In the genomic region with DNA sequence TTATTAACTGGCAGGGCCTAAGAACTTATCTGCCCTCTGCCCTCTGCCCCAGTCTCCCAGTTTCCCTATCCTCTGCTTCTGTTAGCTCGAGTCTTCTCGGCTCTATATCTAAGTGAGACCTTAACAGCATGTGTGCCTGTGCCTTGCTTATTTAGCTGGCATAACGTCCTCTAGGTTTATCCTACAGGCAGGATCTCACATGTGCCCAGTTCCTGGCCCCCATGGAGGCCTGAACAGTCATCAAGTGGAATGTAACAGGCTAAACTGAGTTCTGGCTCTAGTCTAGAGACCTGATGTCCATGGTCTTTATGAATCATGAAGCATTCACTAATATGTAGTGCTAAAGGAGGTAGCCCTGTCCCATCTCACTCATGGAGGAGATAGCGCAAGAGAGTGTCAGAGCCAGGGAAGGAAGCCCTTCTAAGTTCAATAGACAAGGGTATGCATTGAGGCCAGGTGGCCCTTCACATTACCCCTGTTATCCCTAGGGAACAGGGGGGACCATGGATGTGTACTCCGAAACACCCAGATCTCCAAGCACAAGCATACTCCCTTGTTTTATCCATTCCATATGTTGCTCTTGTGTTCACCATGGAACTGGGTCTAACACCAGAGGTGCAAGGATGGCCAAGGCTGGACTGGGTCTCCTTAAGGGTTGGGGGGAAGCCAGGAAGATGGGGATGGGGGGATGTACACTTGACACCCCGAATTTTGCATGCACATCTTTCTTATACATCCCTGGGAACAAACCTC, we compare ENCODE assay signal across 30 mouse cellular contexts. TPM values are rescaled to one million over a fixed set of nuclear protein-coding genes. Genes with fewer than 3 reads are reported as not detected.
A peak's percentile ranks its signal among the peaks of the same experiment; 100 is the strongest.
DNase-seq lines count a peak whose midpoint lies in the region; ATAC-seq and TF ChIP-seq lines count a peak whose summit lies in the region.
"Had no signal": no experiment of that assay in that cellular context is flagged by ENCODE, and none has a peak within 500 bp of the region (broad histone marks: within the 10 kb centered on the region; RNA-seq: fewer than 3 reads in every experiment).

No protein-coding gene starts in this region.

- TF ChIP-seq POLR2A in myocyte (IDR thresholded peaks at IDR 0.05; ENCODE audit: insufficient read length, low read depth) = peak; percentile 11

- H3K4me1 ChIP-seq in heart, embryonic 13.5 days = peaks cover 56% of the 10 kb centered on the region
- H3K4me1 ChIP-seq in heart, embryonic 10.5 days = peaks cover 53% of the 10 kb centered on the region
- no peaks in the 10 kb centered on the region for H3K4me1 ChIP-seq in heart, postnatal 0 days (ENCODE audit: control insufficient read depth, insufficient read depth)

- H3K4me3 ChIP-seq in heart, embryonic 13.5 days = no peak overlapping the region
- no peak overlapping the region for H3K4me3 ChIP-seq in heart, embryonic 10.5 days
- no peak overlapping the region for H3K4me3 ChIP-seq in heart, postnatal 0 days (ENCODE audit: low read depth, low read length)
- H3K4me3 ChIP-seq in myocyte = no peak overlapping the region
- H3K4me3 ChIP-seq: embryonic facial prominence, embryonic 13.5 days; erythroblast, embryonic 14.5 days; forebrain, embryonic 12.5 days; hindbrain, embryonic 12.5 days; hindbrain, embryonic 15.5 days had no signal

- no peak overlapping the region for H3K9ac ChIP-seq in heart, embryonic 13.5 days
- no peak overlapping the region for H3K9ac ChIP-seq in heart, postnatal 0 days (replicated peaks; ENCODE audit: low read depth, low read length)
- H3K9ac ChIP-seq: embryonic facial prominence, embryonic 13.5 days; forebrain, embryonic 12.5 days; hindbrain, embryonic 12.5 days; hindbrain, embryonic 15.5 days had no signal

- H3K27ac ChIP-seq in heart, embryonic 13.5 days (replicated peaks) = peak overlapping the region; percentile 1; the same call in 1 of the 2 replicates
- H3K27ac ChIP-seq in heart, embryonic 10.5 days = no peak overlapping the region
- H3K27ac ChIP-seq in heart, postnatal 0 days (ENCODE audit: low read depth) = peak overlapping the region; percentile 54
- H3K27ac ChIP-seq: embryonic facial prominence, embryonic 13.5 days; forebrain, embryonic 12.5 days; hindbrain, embryonic 12.5 days; hindbrain, embryonic 15.5 days had no signal

- peak; percentile 82; the same call in 1 of the 2 replicates for TF ChIP-seq EP300 in heart, postnatal 0 days (IDR thresholded peaks at IDR 0.05; ENCODE audit: low read depth)

- no peak overlapping the region for H3ac ChIP-seq in myocyte (ENCODE audit: control insufficient read depth, insufficient read length)

- DNase-seq in heart, adult 18-20 months = peak; percentile 22 to 23
- no peak for DNase-seq in heart, adult 8-10 months (ENCODE audit: low spot score)
- no peak for DNase-seq in heart, embryonic 10.5 days (ENCODE audit: low spot score)
- DNase-seq in heart, postnatal 0 days (ENCODE audit: low spot score) = peak; percentile 5
- DNase-seq: adrenal gland, adult 2 months; adrenal gland, postnatal 14 days; B cell, adult 2 months; cerebellum, adult 11 months; cerebellum, adult 2 months; cerebellum, adult 9-11 months; cerebellum, postnatal 25 days; gastrocnemius, postnatal 10 days; gastrocnemius, postnatal 36 days; kidney, adult 2 months had no signal

- TF ChIP-seq CTCF in heart, postnatal 0 days (IDR thresholded peaks at IDR 0.05; ENCODE audit: low read depth) = no peak

- no peak for ATAC-seq in heart, embryonic 13.5 days (ENCODE audit: extremely low read depth, insufficient number of reproducible peaks, low FRiP score, low TSS enrichment)
- ATAC-seq in heart, postnatal 0 days (ENCODE audit: insufficient read depth, low read depth) = peak; percentile 0; the same call in 1 of the 2 replicates
- no peak for ATAC-seq in activated CD4-positive, CD25-positive, alpha-beta regulatory T cell, adult 4 months
- ATAC-seq: forebrain, embryonic 16.5 days; intestine, postnatal 0 days; Patski had no signal

- H3K27me3 ChIP-seq in heart, embryonic 13.5 days (replicated peaks) = no peaks in the 10 kb centered on the region
- H3K27me3 ChIP-seq in heart, embryonic 10.5 days (ENCODE audit: insufficient read depth, poor library complexity, severe bottlenecking) = no peaks in the 10 kb centered on the region
- no peaks in the 10 kb centered on the region for H3K27me3 ChIP-seq in heart, postnatal 0 days (ENCODE audit: control insufficient read depth, insufficient read depth, low read length)
- no peaks in the 10 kb centered on the region for H3K27me3 ChIP-seq in myocyte (ENCODE audit: control insufficient read depth, insufficient read depth, insufficient read length)
- H3K27me3 ChIP-seq: embryonic facial prominence, embryonic 13.5 days; forebrain, embryonic 12.5 days; hindbrain, embryonic 12.5 days; hindbrain, embryonic 15.5 days; Patski had no signal

- WGBS in heart, embryonic 13.5 days = 66% methylated on average over 6 of the region's 6 CpGs
- WGBS in heart, embryonic 10.5 days = 73% methylated on average over 6 of the region's 6 CpGs
- WGBS in heart, postnatal 0 days = 51% methylated on average over 6 of the region's 6 CpGs

- H3K4me2 ChIP-seq in heart, embryonic 13.5 days = no peak overlapping the region
- no peak overlapping the region for H3K4me2 ChIP-seq in heart, postnatal 0 days (ENCODE audit: low read depth, low read length)
- H3K4me2 ChIP-seq in myocyte (ENCODE audit: low read depth) = no peak overlapping the region
- H3K4me2 ChIP-seq: embryonic facial prominence, embryonic 13.5 days; forebrain, embryonic 12.5 days; hindbrain, embryonic 12.5 days; hindbrain, embryonic 15.5 days had no signal

- peaks cover 37% of the 10 kb centered on the region for H3K36me3 ChIP-seq in heart, embryonic 13.5 days
- peaks cover 38% of the 10 kb centered on the region for H3K36me3 ChIP-seq in heart, embryonic 10.5 days
- peaks cover 36% of the 10 kb centered on the region for H3K36me3 ChIP-seq in heart, postnatal 0 days (replicated peaks; ENCODE audit: control insufficient read depth, insufficient read depth, low read length)
- H3K36me3 ChIP-seq in myocyte (ENCODE audit: control insufficient read depth, insufficient read depth) = peaks cover 36% of the 10 kb centered on the region
- H3K36me3 ChIP-seq: embryonic facial prominence, embryonic 13.5 days; forebrain, embryonic 12.5 days; G1E; hindbrain, embryonic 12.5 days; hindbrain, embryonic 15.5 days had no signal

- no peaks in the 10 kb centered on the region for H3K9me3 ChIP-seq in heart, embryonic 13.5 days
- H3K9me3 ChIP-seq in heart, embryonic 10.5 days = no peaks in the 10 kb centered on the region
- H3K9me3 ChIP-seq in heart, postnatal 0 days (replicated peaks; ENCODE audit: control insufficient read depth, low read length) = no peaks in the 10 kb centered on the region
- H3K9me3 ChIP-seq: embryonic facial prominence, embryonic 13.5 days; forebrain, embryonic 12.5 days; G1E; hindbrain, embryonic 12.5 days; hindbrain, embryonic 15.5 days had no signal

- peaks cover 18% of the 10 kb centered on the region for H3K79me2 ChIP-seq in myocyte (ENCODE audit: control insufficient read depth, insufficient read depth)

TF ChIP-seq in myocyte, 11 proteins besides CTCF, POLR2A, EP300 and RAD21:
- TF ChIP-seq REST (IDR thresholded peaks at IDR 0.05; ENCODE audit: insufficient read depth, insufficient read length) (no peak), POLR2AphosphoS2 (IDR thresholded peaks at IDR 0.05; ENCODE audit: insufficient read length, low read depth) (peak; percentile 39)

RNA-seq across cellular contexts. Expression of a gene that starts 18.6 kb away (rescaled TPM):
- total RNA-seq in heart, adult 18-20 months (2021) = over 10,000 TPM in 1 of 2 experiments, 1,000 to 10,000 TPM in 1; 9,387 to 10,464 TPM
- over 10,000 TPM in 2 of 4 experiments, 1,000 to 10,000 TPM in 2; 8,821 to 11,650 (median 10,060) TPM for total RNA-seq in heart, adult 8-10 months (2022)
- 5,554 and 6,221 TPM in 2 replicates for polyA plus RNA-seq in heart, embryonic 13.5 days (2015; fragmentation: Nextera tagmentation; extraction: Ambion mirVana)
- 2,168 and 3,634 TPM in 2 replicates for polyA plus RNA-seq in heart, embryonic 10.5 days (2016; fragmentation: Nextera tagmentation; extraction: Ambion mirVana)
- 1,865 and 1,929 TPM in 2 replicates for total RNA-seq in heart, postnatal 0 days (2014; rRNA removed; ENCODE audit: low replicate concordance)
- 13,184 and 14,025 TPM in 2 replicates for polyA plus RNA-seq in heart, postnatal 0 days (2015; fragmentation: Nextera tagmentation; extraction: Ambion mirVana)
- polyA plus RNA-seq in myocyte (2012; fragmentation: generic; extraction: Trizol) = 2,000 TPM
- under 1 TPM; 0.46 to 0.83 TPM for polyA plus RNA-seq in activated CD4-positive, CD25-positive, alpha-beta regulatory T cell, adult 4 months (2017; shearing (Covaris generic))
- total RNA-seq: common myeloid progenitor, adult 5-6 weeks; granulocyte monocyte progenitor cell, adult 5-6 weeks; hematopoietic stem cell, adult 5-6 weeks had no signal
- polyA plus RNA-seq: erythroblast, embryonic 14.5 days; G1E had no signal

RNA-seq across cellular contexts. Expression of a gene that starts 36.4 kb away (rescaled TPM):
- 1 to 10 TPM; 5.9 to 8.3 TPM for total RNA-seq in heart, adult 18-20 months (2021)
- 1 to 10 TPM; 5.0 to 8.6 (median 5.5) TPM for total RNA-seq in heart, adult 8-10 months (2022)
- polyA plus RNA-seq in heart, embryonic 13.5 days (2015; fragmentation: Nextera tagmentation; extraction: Ambion mirVana) = 4.0 and 4.4 TPM in 2 replicates
- 3.3 and 6.8 TPM in 2 replicates for polyA plus RNA-seq in heart, embryonic 10.5 days (2016; fragmentation: Nextera tagmentation; extraction: Ambion mirVana)
- total RNA-seq in heart, postnatal 0 days (2014; rRNA removed; ENCODE audit: low replicate concordance) = 4.4 and 32.9 TPM in 2 replicates
- polyA plus RNA-seq in heart, postnatal 0 days (2015; fragmentation: Nextera tagmentation; extraction: Ambion mirVana) = 9.1 and 11.1 TPM in 2 replicates
- 0.46 TPM for polyA plus RNA-seq in myocyte (2012; fragmentation: generic; extraction: Trizol)
- 10 to 100 TPM in 1 of 2 experiments, 1 to 10 TPM in 1; 7.8 to 12.4 TPM for polyA plus RNA-seq in activated CD4-positive, CD25-positive, alpha-beta regulatory T cell, adult 4 months (2017; shearing (Covaris generic))
- total RNA-seq: adrenal gland, postnatal 14 days; CH12.LX; common myeloid progenitor, adult 5-6 weeks; gastrocnemius, postnatal 36 days; granulocyte monocyte progenitor cell, adult 5-6 weeks; hematopoietic stem cell, adult 5-6 weeks had no signal
- polyA plus RNA-seq: erythroblast, embryonic 14.5 days; G1E had no signal

Comparison
In these comparisons a context has a peak if more than half of its experiments do, and no peak if none do; other contexts are left out.
1. DNase-seq: peak in heart, adult 18-20 months (2 of 2) and heart, postnatal 0 days (single experiment); none in heart, adult 8-10 months (single experiment) and heart, embryonic 10.5 days (single experiment).
2. RNA of a gene that starts 18.6 kb away (polyA plus RNA-seq): 13,184 to 14,025 TPM in heart, postnatal 0 days, 5,554 to 6,221 TPM in heart, embryonic 13.5 days, 2,168 to 3,634 TPM in heart, embryonic 10.5 days and 2,000 TPM in myocyte (single experiment); 0.46 to 0.83 TPM in activated CD4-positive, CD25-positive, alpha-beta regulatory T cell, adult 4 months; every median in the first group is over 1,000 times any median in the second.